Mouse (Mus musculus) CH12F3 (cell line): ENCODE data around the gene Grap.

Experiments
- in situ Hi-C: fragments of 300-500 bp; cut with MboI; formaldehyde crosslinking; loops from 2 replicates; pipeline ENCODE4 v1.14.3; 2020; ENCODE audit warnings: low sequenced_read_pairs

The Grap gene

DNA sequence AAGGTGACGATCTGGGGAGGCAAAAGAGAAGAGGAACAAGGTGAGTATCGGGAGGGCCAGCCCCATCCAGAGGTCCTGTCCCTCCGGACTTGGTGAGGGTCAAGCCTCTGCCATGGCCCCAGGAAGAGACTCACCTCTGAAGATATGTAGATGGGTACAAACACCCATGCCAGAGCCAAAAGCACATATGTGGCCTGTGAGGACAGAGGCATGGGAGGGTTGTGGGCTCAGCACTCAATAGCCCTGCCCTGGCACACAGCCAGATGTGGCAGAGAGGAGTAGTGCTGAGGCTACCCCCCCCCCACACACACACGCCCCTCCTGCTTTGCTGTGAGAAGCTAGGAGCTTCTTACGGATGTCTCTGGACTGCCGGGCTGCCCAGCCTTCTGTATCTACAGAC, 62.1 kb downstream of the Grap start:
- in situ Hi-C loops = no loop called here

DNA sequence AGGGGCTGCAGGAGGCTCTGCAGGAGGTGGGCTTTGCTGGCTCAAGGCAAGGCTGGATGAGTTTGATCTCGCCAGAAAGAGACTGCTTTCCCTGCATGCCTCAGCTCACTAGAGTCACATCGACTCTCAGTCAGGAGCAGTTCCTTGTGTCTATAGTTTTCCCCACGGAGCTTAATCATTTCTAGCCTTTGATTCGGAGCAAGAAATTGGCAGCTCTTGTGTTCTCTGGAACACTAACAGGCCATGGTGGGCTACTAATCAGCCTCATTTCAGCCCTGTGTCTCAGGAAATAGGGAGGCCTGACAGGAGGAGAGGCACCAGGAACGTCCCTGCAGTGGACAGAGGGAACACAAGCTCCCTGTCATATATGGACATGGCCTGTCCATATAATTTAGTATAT, 64.9 kb downstream of the Grap start:
- in situ Hi-C loops = no loop called here

DNA sequence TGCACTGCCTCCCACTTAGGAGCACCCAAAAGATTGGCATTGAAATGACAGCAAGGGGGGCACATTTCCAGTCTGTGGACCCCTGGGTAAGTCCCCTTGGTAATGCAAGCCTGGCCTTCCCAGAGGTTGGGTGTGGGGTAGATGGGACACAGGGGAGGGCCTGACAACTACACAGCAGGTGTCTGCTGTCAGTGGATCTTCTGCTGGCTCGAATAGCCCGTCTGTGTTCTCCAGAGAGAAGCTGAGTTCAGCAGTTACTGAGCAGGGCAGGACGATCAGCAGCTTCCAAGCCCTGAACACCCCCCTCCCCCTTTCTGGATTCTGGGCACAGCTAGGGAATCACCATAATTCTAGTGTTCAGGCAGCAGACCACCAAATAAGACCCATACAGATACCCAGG, 66.3 kb downstream of the Grap start:
- in situ Hi-C loops = no loop called here

DNA sequence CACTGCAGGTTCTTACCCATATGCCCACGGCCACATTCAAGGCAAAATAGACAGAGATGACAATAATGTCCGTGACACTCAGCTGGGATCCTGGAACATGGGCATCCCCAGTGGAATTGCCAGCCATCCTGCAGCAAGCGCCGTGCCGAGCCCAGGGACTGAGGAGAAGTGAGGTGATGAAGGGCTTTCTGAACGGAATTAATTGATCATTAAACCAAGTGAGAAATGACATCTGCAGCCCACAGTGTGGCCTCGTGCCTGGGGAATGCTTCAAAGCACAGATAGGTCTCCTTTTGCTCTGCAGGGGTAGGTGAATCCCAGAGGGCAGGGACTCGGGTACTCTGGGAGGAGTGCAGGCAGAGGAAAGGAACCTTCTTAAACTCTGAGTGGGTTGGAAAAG, 66.8 kb downstream of the Grap start:
- in situ Hi-C loops = no loop called here

DNA sequence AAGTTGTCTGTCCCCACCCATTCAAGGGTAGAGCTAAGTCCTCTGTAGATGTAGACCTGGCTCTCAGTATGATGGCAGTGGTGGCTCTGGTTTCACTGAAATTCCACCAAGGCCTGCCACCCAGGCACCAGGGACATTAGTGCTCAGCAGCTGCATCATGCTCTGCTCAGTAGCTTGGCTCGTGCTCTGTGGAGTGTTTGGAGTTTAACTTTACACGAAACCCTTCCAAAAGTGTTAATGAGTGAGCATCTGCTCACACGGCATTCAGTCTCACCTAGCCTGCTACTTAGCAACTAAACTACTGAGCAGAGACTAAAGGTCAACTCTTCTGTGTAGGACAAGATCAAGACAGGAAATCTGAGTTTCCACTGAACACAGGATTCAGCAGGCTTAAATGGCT, 67.6 kb downstream of the Grap start, which contains the start of gene Slc5a10:
Gene Slc5a10 (minus strand): TSS at position 191 of the 400 bp plus-strand sequence.
- in situ Hi-C loops = no loop called here

DNA sequence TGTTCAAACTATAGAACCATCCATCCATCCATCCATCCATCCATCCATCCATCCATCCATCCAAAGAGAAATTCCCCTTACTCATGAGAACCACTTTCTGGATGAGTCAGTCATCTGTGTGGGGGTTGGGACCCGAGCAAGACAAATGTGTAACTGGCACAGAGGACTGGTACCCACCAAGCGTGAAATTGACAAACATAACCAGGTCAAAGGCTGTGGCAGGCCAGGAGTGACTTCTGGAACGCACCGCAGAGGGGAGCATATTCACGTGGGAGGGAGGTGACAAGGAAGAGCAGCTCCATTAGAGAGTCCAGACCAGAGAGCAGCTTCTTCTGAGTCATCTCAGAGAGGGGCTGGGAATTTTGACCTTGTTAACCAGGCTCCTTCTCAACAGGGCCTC, 69.0 kb downstream of the Grap start:
- in situ Hi-C loops = no loop called here
